Mouse (Mus musculus): ENCODE results near the gene Pnmal1. TPM values are rescaled to one million over a fixed set of nuclear protein-coding genes. Genes with fewer than 3 reads are reported as not detected.

The Pnmal1 gene
- total and polyA plus RNA-seq, 2 experiments from 2014 or later, result 0.04 TPM; not detected in 1

DNA sequence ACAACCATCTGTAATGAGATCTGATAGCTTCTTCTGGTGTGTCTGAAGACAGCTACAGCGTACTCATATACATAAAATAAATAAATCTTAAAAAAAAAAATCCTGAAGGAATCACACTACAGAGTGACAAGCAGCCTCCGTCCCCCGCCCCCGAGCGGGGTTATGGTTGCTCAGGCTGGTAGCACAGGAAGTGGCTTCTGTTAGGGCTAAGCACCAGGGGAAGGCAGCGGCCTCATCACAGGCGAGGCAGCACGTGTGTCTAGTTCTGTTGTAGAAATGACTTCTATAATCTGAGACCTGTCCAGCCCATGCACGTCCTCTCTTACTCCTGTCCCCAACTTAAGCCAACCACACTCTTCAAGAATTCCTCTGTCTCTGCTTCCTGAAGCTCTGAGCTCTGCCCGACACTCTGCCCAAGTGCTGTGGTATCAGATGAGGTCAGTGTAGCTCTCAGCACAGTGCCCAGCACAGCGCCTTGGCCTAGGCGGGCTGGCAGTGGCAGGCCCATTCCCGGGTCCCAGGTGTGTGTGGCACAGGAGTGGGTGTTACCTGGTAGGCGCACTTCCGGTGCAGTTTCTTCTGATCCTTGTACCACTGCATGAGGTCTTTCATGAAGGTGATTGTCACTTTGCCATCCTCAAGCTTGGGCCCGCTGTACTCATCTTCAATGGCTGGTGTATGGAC, 50.0 kb downstream of the Pnmal1 start:
- no peak for DNase-seq (ENCODE audit: low spot score)
- Histone ChIP-seq H3K27me3 (ENCODE audit: control insufficient read depth, insufficient read depth, low read length) (no peaks in the 10 kb centered on the region), H3K4me1 (ENCODE audit: control insufficient read depth, insufficient read depth) (no peaks in the 10 kb centered on the region), H3K36me3 (replicated peaks; ENCODE audit: control insufficient read depth, insufficient read depth, low read length) (peaks cover 93% of the 10 kb centered on the region), H3K9me3 (replicated peaks; ENCODE audit: control insufficient read depth, low read length) (no peaks in the 10 kb centered on the region), H3K27ac (ENCODE audit: low read depth) (no peak overlapping the region), H3K9ac (replicated peaks; ENCODE audit: low read depth, low read length) (no peak overlapping the region), H3K4me3 (ENCODE audit: low read depth, low read length) (no peak overlapping the region), H3K4me2 (ENCODE audit: low read depth, low read length) (no peak overlapping the region)
- no peak for ATAC-seq (ENCODE audit: insufficient read depth, low read depth)
- TF ChIP-seq CTCF (IDR thresholded peaks at IDR 0.05; ENCODE audit: low read depth), result no peak
- 84% methylated on average over 16 of the region's 16 CpGs for WGBS

DNA sequence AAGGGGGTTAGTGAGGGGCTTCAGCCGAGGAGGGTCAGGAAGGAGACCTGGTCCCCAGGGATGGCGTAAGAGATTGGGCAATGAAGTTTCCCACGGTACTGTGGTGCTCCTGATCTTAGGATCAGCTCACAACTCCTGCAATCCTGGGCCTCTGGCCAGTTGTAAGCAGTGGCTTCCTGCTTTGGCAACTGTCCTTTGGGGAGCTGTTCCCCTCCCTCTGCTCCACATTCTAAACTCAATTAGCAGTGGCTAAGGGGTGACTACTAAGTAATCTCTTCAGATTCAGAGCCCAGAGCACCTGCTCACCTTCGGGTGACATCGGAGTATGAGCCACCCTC, 50.5 kb downstream of the Pnmal1 start:
- no peak for DNase-seq (ENCODE audit: low spot score)
- Histone ChIP-seq H3K4me3 (ENCODE audit: low read depth, low read length) (no peak overlapping the region), H3K9me3 (replicated peaks; ENCODE audit: control insufficient read depth, low read length) (no peaks in the 10 kb centered on the region), H3K27ac (ENCODE audit: low read depth) (no peak overlapping the region), H3K4me1 (ENCODE audit: control insufficient read depth, insufficient read depth) (no peaks in the 10 kb centered on the region), H3K27me3 (ENCODE audit: control insufficient read depth, insufficient read depth, low read length) (no peaks in the 10 kb centered on the region), H3K9ac (replicated peaks; ENCODE audit: low read depth, low read length) (no peak overlapping the region), H3K4me2 (ENCODE audit: low read depth, low read length) (no peak overlapping the region), H3K36me3 (replicated peaks; ENCODE audit: control insufficient read depth, insufficient read depth, low read length) (peaks cover 93% of the 10 kb centered on the region)
- no peak for ATAC-seq (ENCODE audit: insufficient read depth, low read depth)
- WGBS, result 77% methylated on average over 5 of the region's 5 CpGs
- TF ChIP-seq CTCF (IDR thresholded peaks at IDR 0.05; ENCODE audit: low read depth) (no peak), EP300 (IDR thresholded peaks at IDR 0.05; ENCODE audit: low read depth) (no peak)

DNA sequence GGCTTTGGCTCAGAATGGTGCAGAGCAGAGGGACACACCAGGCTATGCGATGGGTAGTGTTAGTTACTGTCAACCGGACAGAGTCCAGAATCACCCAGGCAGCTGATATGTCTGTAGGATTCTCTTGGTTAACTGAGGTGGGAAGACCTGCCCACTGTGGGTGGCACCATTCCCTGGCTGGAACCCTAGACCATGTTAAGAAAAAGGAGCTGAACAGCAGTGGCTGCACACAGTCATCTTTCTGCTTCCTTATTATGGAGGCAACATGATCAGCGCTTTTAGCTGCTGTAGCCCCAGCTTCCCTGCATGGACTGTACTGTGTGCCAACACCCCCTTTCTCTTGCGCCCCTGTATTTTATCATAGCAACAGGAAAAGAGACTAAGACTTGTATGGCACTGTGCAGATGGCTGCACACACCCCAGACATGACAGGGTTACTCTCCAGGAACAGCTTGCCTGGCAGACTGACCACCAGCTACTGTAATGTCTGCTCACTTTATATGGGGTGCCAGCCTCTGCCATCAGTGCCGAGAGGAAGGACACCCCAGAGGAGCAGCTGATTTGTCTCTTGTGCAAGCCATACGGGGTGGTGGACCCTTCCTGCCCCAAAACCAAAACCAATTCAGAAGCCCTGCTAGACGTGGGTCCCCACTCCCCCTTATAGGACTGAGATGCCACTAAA, 52.6 kb downstream of the Pnmal1 start:
- H3K4me1 ChIP-seq (ENCODE audit: control insufficient read depth, insufficient read depth), result peaks cover 13% of the 10 kb centered on the region
- ATAC-seq (ENCODE audit: insufficient read depth, low read depth), result no peak
- H3K9ac ChIP-seq (replicated peaks; ENCODE audit: low read depth, low read length), result no peak overlapping the region
- H3K36me3 ChIP-seq (replicated peaks; ENCODE audit: control insufficient read depth, insufficient read depth, low read length), result peaks cover 91% of the 10 kb centered on the region
- H3K27me3 ChIP-seq (ENCODE audit: control insufficient read depth, insufficient read depth, low read length), result no peaks in the 10 kb centered on the region
- WGBS, result 86% methylated on average over 7 of the region's 7 CpGs
- no peak for DNase-seq (ENCODE audit: low spot score)
- no peak overlapping the region for H3K4me2 ChIP-seq (ENCODE audit: low read depth, low read length)
- no peak overlapping the region for H3K27ac ChIP-seq (ENCODE audit: low read depth)
- TF ChIP-seq CTCF (IDR thresholded peaks at IDR 0.05; ENCODE audit: low read depth) (no peak), EP300 (IDR thresholded peaks at IDR 0.05; ENCODE audit: low read depth) (no peak)
- no peaks in the 10 kb centered on the region for H3K9me3 ChIP-seq (replicated peaks; ENCODE audit: control insufficient read depth, low read length)
- H3K4me3 ChIP-seq (ENCODE audit: low read depth, low read length), result no peak overlapping the region

Other genes starting within 250 kb of the Pnmal1 start
- gene Ceacam9, start 237.8 kb upstream of the Pnmal1 start, total RNA-seq (2014; rRNA removed; ENCODE audit: low replicate concordance), result not detected in 2 replicates
- not detected in 2 replicates for gene Ceacam9, start 237.8 kb upstream of the Pnmal1 start, polyA plus RNA-seq (2015; fragmentation: Nextera tagmentation; extraction: Ambion mirVana)
- gene Ap2s1, start 221.3 kb upstream of the Pnmal1 start, total RNA-seq (2014; rRNA removed; ENCODE audit: low replicate concordance), result 299 and 316 TPM in 2 replicates
- gene Ap2s1, start 221.3 kb upstream of the Pnmal1 start, polyA plus RNA-seq (2015; fragmentation: Nextera tagmentation; extraction: Ambion mirVana), result 215 and 216 TPM in 2 replicates
- gene Slc1a5, start 178.3 kb upstream of the Pnmal1 start, total RNA-seq (2014; rRNA removed; ENCODE audit: low replicate concordance), result 55.8 and 81.4 TPM in 2 replicates
- 27.1 and 28.1 TPM in 2 replicates for gene Slc1a5, start 178.3 kb upstream of the Pnmal1 start, polyA plus RNA-seq (2015; fragmentation: Nextera tagmentation; extraction: Ambion mirVana)
- gene Strn4, start 143.8 kb upstream of the Pnmal1 start, total RNA-seq (2014; rRNA removed; ENCODE audit: low replicate concordance), result 128 and 148 TPM in 2 replicates
- gene Strn4, start 143.8 kb upstream of the Pnmal1 start, polyA plus RNA-seq (2015; fragmentation: Nextera tagmentation; extraction: Ambion mirVana), result 55.5 and 61.1 TPM in 2 replicates
- gene Fkrp, start 142.9 kb upstream of the Pnmal1 start, total RNA-seq (2014; rRNA removed; ENCODE audit: low replicate concordance), result 40.4 and 54.2 TPM in 2 replicates
- 28.0 and 28.9 TPM in 2 replicates for gene Fkrp, start 142.9 kb upstream of the Pnmal1 start, polyA plus RNA-seq (2015; fragmentation: Nextera tagmentation; extraction: Ambion mirVana)
- gene Prkd2, start 116.8 kb upstream of the Pnmal1 start, total RNA-seq (2014; rRNA removed; ENCODE audit: low replicate concordance), result 10.6 and 13.4 TPM in 2 replicates
- 8.3 and 8.8 TPM in 2 replicates for gene Prkd2, start 116.8 kb upstream of the Pnmal1 start, polyA plus RNA-seq (2015; fragmentation: Nextera tagmentation; extraction: Ambion mirVana)
- gene Dact3, start 84.4 kb upstream of the Pnmal1 start, total RNA-seq (2014; rRNA removed; ENCODE audit: low replicate concordance), result 63.9 and 69.6 TPM in 2 replicates
- 3.8 TPM in 2 replicates for gene Dact3, start 84.4 kb upstream of the Pnmal1 start, polyA plus RNA-seq (2015; fragmentation: Nextera tagmentation; extraction: Ambion mirVana)
- gene Gng8, start 67.9 kb upstream of the Pnmal1 start, total RNA-seq (2014; rRNA removed; ENCODE audit: low replicate concordance), result 0.27 and 4.0 TPM in 2 replicates
- gene Gng8, start 67.9 kb upstream of the Pnmal1 start, polyA plus RNA-seq (2015; fragmentation: Nextera tagmentation; extraction: Ambion mirVana), result 1.7 and 2.5 TPM in 2 replicates
- gene Ptgir, start 53.2 kb upstream of the Pnmal1 start, total RNA-seq (2014; rRNA removed; ENCODE audit: low replicate concordance), result 0.58 and 2.3 TPM in 2 replicates
- gene Ptgir, start 53.2 kb upstream of the Pnmal1 start, polyA plus RNA-seq (2015; fragmentation: Nextera tagmentation; extraction: Ambion mirVana), result 1.1 and 1.2 TPM in 2 replicates
- gene Calm3, start 35.6 kb upstream of the Pnmal1 start, total RNA-seq (2014; rRNA removed; ENCODE audit: low replicate concordance), result 342 and 417 TPM in 2 replicates
- 101 and 107 TPM in 2 replicates for gene Calm3, start 35.6 kb upstream of the Pnmal1 start, polyA plus RNA-seq (2015; fragmentation: Nextera tagmentation; extraction: Ambion mirVana)
- 2.9 and 4.0 TPM in 2 replicates for gene Pnmal2, start 15.0 kb upstream of the Pnmal1 start, total RNA-seq (2014; rRNA removed; ENCODE audit: low replicate concordance)
- 3.0 and 3.4 TPM in 2 replicates for gene Pnmal2, start 15.0 kb upstream of the Pnmal1 start, polyA plus RNA-seq (2015; fragmentation: Nextera tagmentation; extraction: Ambion mirVana)
- not detected in 2 replicates for gene Gm42372, start 23.4 kb downstream of the Pnmal1 start, total RNA-seq (2014; rRNA removed; ENCODE audit: low replicate concordance)
- gene Gm42372, start 23.4 kb downstream of the Pnmal1 start, polyA plus RNA-seq (2015; fragmentation: Nextera tagmentation; extraction: Ambion mirVana), result not detected in 2 replicates
- gene Ccdc8, start 33.0 kb downstream of the Pnmal1 start, total RNA-seq (2014; rRNA removed; ENCODE audit: low replicate concordance), result 30.8 and 31.2 TPM in 2 replicates
- gene Ccdc8, start 33.0 kb downstream of the Pnmal1 start, polyA plus RNA-seq (2015; fragmentation: Nextera tagmentation; extraction: Ambion mirVana), result 10.0 and 11.7 TPM in 2 replicates
- gene Ppp5c, start 68.2 kb downstream of the Pnmal1 start, total RNA-seq (2014; rRNA removed; ENCODE audit: low replicate concordance), result 55.0 and 68.0 TPM in 2 replicates
- 88.5 and 93.6 TPM in 2 replicates for gene Ppp5c, start 68.2 kb downstream of the Pnmal1 start, polyA plus RNA-seq (2015; fragmentation: Nextera tagmentation; extraction: Ambion mirVana)
- 29.7 and 35.5 TPM in 2 replicates for gene Hif3a, start 102.7 kb downstream of the Pnmal1 start, total RNA-seq (2014; rRNA removed; ENCODE audit: low replicate concordance)
- 4.2 and 6.2 TPM in 2 replicates for gene Hif3a, start 102.7 kb downstream of the Pnmal1 start, polyA plus RNA-seq (2015; fragmentation: Nextera tagmentation; extraction: Ambion mirVana)
- 0.08 TPM in 1 of 2 replicates, not detected in the other for gene Psg16, start 114.4 kb downstream of the Pnmal1 start, total RNA-seq (2014; rRNA removed; ENCODE audit: low replicate concordance)
- gene Psg16, start 114.4 kb downstream of the Pnmal1 start, polyA plus RNA-seq (2015; fragmentation: Nextera tagmentation; extraction: Ambion mirVana), result 0.07 and 0.12 TPM in 2 replicates
- gene Ceacam3, start 190.6 kb downstream of the Pnmal1 start, total RNA-seq (2014; rRNA removed; ENCODE audit: low replicate concordance), result not detected in 2 replicates
- not detected in 2 replicates for gene Ceacam3, start 190.6 kb downstream of the Pnmal1 start, polyA plus RNA-seq (2015; fragmentation: Nextera tagmentation; extraction: Ambion mirVana)
- not detected in 2 replicates for gene Psg29, start 243.8 kb downstream of the Pnmal1 start, total RNA-seq (2014; rRNA removed; ENCODE audit: low replicate concordance)
- gene Psg29, start 243.8 kb downstream of the Pnmal1 start, polyA plus RNA-seq (2015; fragmentation: Nextera tagmentation; extraction: Ambion mirVana), result not detected in 2 replicates

All from heart, postnatal 0 days (tissue).